Mouse (Mus musculus) CH12.LX (cell line): ENCODE measurements at regions not wholly inside any gene's neighbourhood (a gene's known extent, or its start where the extent isn't known, plus 50 kb on each side); places are given as distances from the start of the nearest gene placed in this dataset.

Experiments used
- CTCF ChIP-seq, 2 experiments: IDR thresholded peaks in 1 of 2; conservative IDR thresholded peaks in 1 of 2; 2 replicates each; pipeline ENCODE4 v1.5.1; 2011 to 2012; ENCODE audit warnings: low read depth in 2 of 2, low read length in 2 of 2, improper control_type of control experiment in 1 of 2, inconsistent platforms in 1 of 2, mild to moderate bottlenecking in 1 of 2, moderate library complexity in 1 of 2
- E2F4 ChIP-seq: IDR thresholded peaks from 2 replicates; pipeline ENCODE4 v1.6.1; 2011; ENCODE audit warnings: low read depth, low read length, improper control_type of control experiment; ENCODE audit not compliant: insufficient replicate concordance
- HCFC1 ChIP-seq: IDR thresholded peaks from 2 replicates; pipeline ENCODE4 v1.6.1; 2012; ENCODE audit warnings: low read depth, mild to moderate bottlenecking, inconsistent platforms, low read length, improper control_type of control experiment
- KAT2A ChIP-seq: IDR thresholded peaks from 2 replicates; pipeline ENCODE4 v1.6.1; 2012; ENCODE audit warnings: low read length, improper control_type of control experiment, inconsistent platforms; ENCODE audit not compliant: insufficient replicate concordance
- MEF2A ChIP-seq: IDR thresholded peaks from 2 replicates; pipeline ENCODE4 v1.6.1; 2014; ENCODE audit warnings: low read depth, mild to moderate bottlenecking, inconsistent platforms, low read length, improper control_type of control experiment, borderline replicate concordance
- NRF1 ChIP-seq: IDR thresholded peaks from 2 replicates; pipeline ENCODE4 v1.6.1; 2014; ENCODE audit warnings: low read depth, mild to moderate bottlenecking, inconsistent platforms, low read length, improper control_type of control experiment, moderate library complexity
- POLR2A ChIP-seq: IDR thresholded peaks from 2 replicates; pipeline ENCODE4 v1.6.1; 2011; ENCODE audit warnings: low read depth, mild to moderate bottlenecking, improper control_type of control experiment, low read length
- POLR2AphosphoS2 ChIP-seq: IDR thresholded peaks from 2 replicates; pipeline ENCODE4 v1.6.1; 2011; ENCODE audit warnings: low read depth, low read length, improper control_type of control experiment
- SIN3A ChIP-seq: IDR thresholded peaks from 2 replicates; pipeline ENCODE4 v1.6.1; 2012; ENCODE audit warnings: low read length, improper control_type of control experiment, inconsistent platforms
- ZNF384 ChIP-seq: IDR thresholded peaks from 2 replicates; pipeline ENCODE4 v1.6.1; 2012; ENCODE audit warnings: low read depth, low read length, improper control_type of control experiment, inconsistent platforms

- TF ChIP-seq MEF2A, result no peak
- TF ChIP-seq POLR2A, result no peak
- TF ChIP-seq E2F4, result no peak
- no peak for TF ChIP-seq ZNF384
- TF ChIP-seq NRF1, result no peak
- TF ChIP-seq KAT2A, result no peak
- no peak for TF ChIP-seq CTCF (conservative IDR thresholded peaks at IDR 0.05 in 1 of 2, IDR thresholded peaks at IDR 0.05 in 1 of 2; ENCODE audit: low read depth in 2 of 2, low read length in 2 of 2)
- TF ChIP-seq POLR2AphosphoS2, result no peak
- no peak for TF ChIP-seq HCFC1
- TF ChIP-seq SIN3A, result no peak
Measured at GRCm38 (mm10) chr4:81823566-81823965, 381.0 kb upstream of the Mpdz start.
